9 mouse cellular contexts compared by ENCODE assay signal in the genomic region with DNA sequence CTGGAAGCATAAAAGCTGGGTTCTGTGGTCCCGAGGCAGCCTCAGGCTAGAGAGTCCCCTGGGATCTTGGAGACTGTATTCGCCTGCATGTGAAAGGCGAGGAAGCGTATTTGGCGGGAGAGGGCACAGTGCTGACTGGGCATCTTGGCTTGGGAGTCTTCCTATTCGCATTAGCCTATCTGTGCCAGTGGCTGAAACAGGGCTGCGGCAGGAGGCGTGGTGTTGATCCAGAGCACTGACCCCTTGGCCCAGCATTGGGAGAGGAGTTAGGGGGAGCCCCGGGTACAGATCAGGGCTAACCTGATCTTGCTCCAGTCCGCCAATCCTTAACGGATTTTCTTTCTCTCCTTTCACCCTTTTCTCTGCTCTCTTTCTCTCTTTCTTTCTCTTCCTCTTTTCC. TPM values are rescaled to one million over a fixed set of nuclear protein-coding genes. Genes with fewer than 3 reads are reported as not detected.
A peak's percentile ranks its signal among the peaks of the same experiment; 100 is the strongest.
DNase-seq lines count a peak whose midpoint lies in the region; ATAC-seq lines count a peak whose summit lies in the region.
"Had no signal": no experiment of that assay in that cellular context is flagged by ENCODE, and none has a peak within 500 bp of the region (broad histone marks: within the 10 kb centered on the region; RNA-seq: fewer than 3 reads in every experiment).

No protein-coding gene starts in this region.

- peaks cover 17% of the 10 kb centered on the region; the same call in 1 of the 2 replicates for H3K27me3 ChIP-seq in kidney, embryonic 16.5 days (ENCODE audit: insufficient read depth, low read length)
- H3K27me3 ChIP-seq in forebrain, embryonic 10.5 days (ENCODE audit: poor library complexity, severe bottlenecking) = peaks cover 39% of the 10 kb centered on the region
- H3K27me3 ChIP-seq in midbrain, embryonic 15.5 days (replicated peaks) = no peaks in the 10 kb centered on the region

- 17% methylated on average over 11 of the region's 11 CpGs for WGBS in kidney, embryonic 16.5 days
- WGBS in forebrain, embryonic 10.5 days = 5% methylated on average over 11 of the region's 11 CpGs
- 1% methylated on average over 11 of the region's 11 CpGs for WGBS in midbrain, embryonic 15.5 days

- peak overlapping the region; percentile 42 for H3K4me3 ChIP-seq in kidney, embryonic 16.5 days (ENCODE audit: low read length)
- peak overlapping the region; percentile 75 for H3K4me3 ChIP-seq in forebrain, embryonic 10.5 days
- peak overlapping the region; percentile 90 for H3K4me3 ChIP-seq in midbrain, embryonic 15.5 days

- no peak for DNase-seq in kidney, adult 8-10 months
- DNase-seq in cerebellum, adult 11 months = peak; percentile 37
- peak; percentile 17 for DNase-seq in forebrain, embryonic 10.5 days (ENCODE audit: extremely low spot score, low spot score)
- DNase-seq in thymus, postnatal 14 days = no peak
- DNase-seq: gastrocnemius, adult 2 months had no signal

- H3K4me1 ChIP-seq in kidney, embryonic 16.5 days (ENCODE audit: insufficient read depth, low read length) = peaks cover 5% of the 10 kb centered on the region
- H3K4me1 ChIP-seq in forebrain, embryonic 10.5 days = peaks cover 22% of the 10 kb centered on the region
- H3K4me1 ChIP-seq in midbrain, embryonic 15.5 days = peaks cover 27% of the 10 kb centered on the region

- no peak overlapping the region for H3K9ac ChIP-seq in kidney, embryonic 16.5 days (replicated peaks; ENCODE audit: low read length)
- peak overlapping the region; percentile 91 for H3K9ac ChIP-seq in midbrain, embryonic 15.5 days

- peak overlapping the region; percentile 64 for H3K4me2 ChIP-seq in kidney, embryonic 16.5 days (replicated peaks; ENCODE audit: low read depth, low read length)
- H3K4me2 ChIP-seq in midbrain, embryonic 15.5 days = peak overlapping the region; percentile 57

- H3K36me3 ChIP-seq in kidney, embryonic 16.5 days (ENCODE audit: insufficient read depth, low read length) = no peaks in the 10 kb centered on the region
- no peaks in the 10 kb centered on the region for H3K36me3 ChIP-seq in forebrain, embryonic 10.5 days (replicated peaks)
- no peaks in the 10 kb centered on the region for H3K36me3 ChIP-seq in midbrain, embryonic 15.5 days (replicated peaks)

- ATAC-seq in kidney, embryonic 16.5 days (ENCODE audit: low FRiP score, low TSS enrichment) = no peak
- ATAC-seq in midbrain, embryonic 15.5 days (replicated peaks) = peak; percentile 79
- ATAC-seq in CD4-positive, CD25-positive, alpha-beta regulatory T cell, adult 4 months = no peak
- ATAC-seq in granulocyte monocyte progenitor cell, adult 5-6 weeks (replicated peaks; ENCODE audit: poor library complexity, severe bottlenecking) = no peak

- H3K9me3 ChIP-seq in kidney, embryonic 16.5 days (ENCODE audit: low read length) = no peaks in the 10 kb centered on the region
- H3K9me3 ChIP-seq in forebrain, embryonic 10.5 days = no peaks in the 10 kb centered on the region
- no peaks in the 10 kb centered on the region for H3K9me3 ChIP-seq in midbrain, embryonic 15.5 days

- H3K27ac ChIP-seq in kidney, embryonic 16.5 days (ENCODE audit: low read length) = no peak overlapping the region
- H3K27ac ChIP-seq in forebrain, embryonic 10.5 days = peak overlapping the region; percentile 85
- peak overlapping the region; percentile 92 for H3K27ac ChIP-seq in midbrain, embryonic 15.5 days
- H3K27ac ChIP-seq: gastrocnemius, adult 2 months had no signal

RNA-seq across cellular contexts. Expression of a gene that starts 28.7 kb away (rescaled TPM):
- 26.2 and 29.9 TPM in 2 replicates for polyA plus RNA-seq in kidney, embryonic 16.5 days (2015; fragmentation: Nextera tagmentation; extraction: Ambion mirVana)
- 4.5 and 5.5 TPM in 2 replicates for polyA plus RNA-seq in forebrain, embryonic 10.5 days (2016; fragmentation: Nextera tagmentation; extraction: Ambion mirVana)
- polyA plus RNA-seq in midbrain, embryonic 15.5 days (2015; fragmentation: Nextera tagmentation; extraction: Ambion mirVana) = 55.6 and 62.1 TPM in 2 replicates
- under 1 TPM in 1 of 2 experiments, not detected in 1; 0.65 TPM for polyA plus RNA-seq in CD4-positive, CD25-positive, alpha-beta regulatory T cell, adult 4 months (2017; shearing (Covaris generic))
- total RNA-seq in granulocyte monocyte progenitor cell, adult 5-6 weeks (2014; fragmentation: Nextera tagmentation) = 0.56 TPM in 1 of 2 replicates, not detected in the other
- 0.65 TPM in 1 of 2 replicates, not detected in the other for total RNA-seq in granulocyte monocyte progenitor cell, adult 5-6 weeks (2017)

Comparison
In these comparisons a context has a peak if more than half of its experiments do, and no peak if none do; other contexts are left out.
1. DNase-seq: peak in cerebellum, adult 11 months (single experiment) and forebrain, embryonic 10.5 days (single experiment); none in kidney, adult 8-10 months (0 of 2) and thymus, postnatal 14 days (single experiment).
2. Peak in every context shown above with its lines, with median percentiles within 50 percentile points of each other: H3K4me3 ChIP-seq.